Mouse (Mus musculus) mesoderm, embryonic 11.5 days (tissue): ENCODE data around the gene Rbfox2.

Experiments
- DNase-seq: peaks from one replicate; pipeline ENCODE4 v3.0.0-alpha.2; 2012; ENCODE audit warnings: low read depth, low spot score

Rbfox2 gene

DNA sequence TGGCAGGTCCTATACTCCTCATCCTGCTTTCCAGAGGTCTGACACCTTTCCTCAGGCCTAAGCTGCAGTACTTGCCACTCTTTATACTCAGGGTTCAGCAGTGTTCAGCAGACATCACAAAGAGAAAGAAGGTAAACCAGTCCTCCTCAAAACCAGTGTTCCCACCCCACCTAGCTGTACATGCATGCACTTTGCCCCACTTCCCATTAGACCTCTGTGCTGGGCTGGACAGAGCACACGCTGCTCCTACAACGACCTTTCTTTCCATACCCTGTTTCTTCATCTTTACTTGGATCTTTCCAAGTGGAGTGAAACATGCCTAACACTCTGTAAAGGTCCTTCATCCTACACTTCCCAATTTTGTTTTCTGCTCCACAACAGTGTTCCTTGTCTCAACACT is 110.8 kb downstream of the Rbfox2 start:
- DNase-seq: no peak

- no peak for DNase-seq
Measured at GRCm38 (mm10) chr15:77192154-77192935, 114.5 kb downstream of the Rbfox2 start.

- no peak for DNase-seq
Measured at GRCm38 (mm10) chr15:77186096-77186495, 120.7 kb downstream of the Rbfox2 start.

- peak; percentile 23 for DNase-seq
Measured at GRCm38 (mm10) chr15:77185614-77186013, 121.2 kb downstream of the Rbfox2 start.

GRCm38 (mm10) chr15:77182800-77183199 is 124.0 kb downstream of the Rbfox2 start:
- DNase-seq: no peak

DNA sequence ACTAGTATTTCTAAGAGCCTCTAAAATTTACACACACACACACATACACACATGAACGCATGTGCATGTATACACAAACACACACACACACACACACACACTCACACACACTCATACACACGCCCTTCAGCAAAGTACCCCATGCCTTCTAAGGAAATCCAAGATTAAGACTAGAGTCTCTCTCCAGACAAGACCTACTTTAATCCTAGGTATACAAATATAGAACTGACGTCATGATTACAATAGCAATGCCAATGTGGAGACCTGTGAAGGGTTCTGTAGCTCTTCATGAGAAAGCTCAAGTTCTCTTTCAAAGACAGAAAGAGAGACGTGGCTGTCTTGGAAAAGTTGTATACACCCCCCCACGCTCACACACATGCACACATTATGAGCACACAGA is 132.8 kb downstream of the Rbfox2 start:
- no peak for DNase-seq

- no peak for DNase-seq
Measured at GRCm38 (mm10) chr15:77172414-77172813, 134.4 kb downstream of the Rbfox2 start.

- DNase-seq: no peak
Measured at GRCm38 (mm10) chr15:77168781-77169180, 138.0 kb downstream of the Rbfox2 start.

GRCm38 (mm10) chr15:77166225-77166732 is 140.5 kb downstream of the Rbfox2 start:
- no peak for DNase-seq

- peak; percentile 49 for DNase-seq
Measured at GRCm38 (mm10) chr15:77163336-77163735, 143.5 kb downstream of the Rbfox2 start.

DNA sequence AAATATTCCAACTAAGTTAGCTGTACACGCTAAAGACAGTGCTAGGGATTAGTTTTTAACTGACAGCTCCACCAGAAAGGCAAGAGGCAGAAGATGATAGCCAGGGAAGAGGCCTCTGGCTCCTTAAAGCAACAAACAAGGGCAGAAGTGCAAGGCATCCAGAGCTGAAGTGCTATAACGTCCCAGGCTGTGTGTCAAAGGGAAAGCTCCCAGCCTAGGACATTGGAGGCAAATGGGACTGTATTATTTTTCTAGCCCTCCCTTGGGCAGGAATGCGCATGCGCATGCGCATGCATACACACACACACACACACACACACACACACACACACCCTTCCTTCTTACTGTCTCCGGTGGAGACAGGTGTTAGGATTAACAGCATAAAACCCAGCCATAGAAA is 143.9 kb downstream of the Rbfox2 start:
- DNase-seq: no peak

DNA sequence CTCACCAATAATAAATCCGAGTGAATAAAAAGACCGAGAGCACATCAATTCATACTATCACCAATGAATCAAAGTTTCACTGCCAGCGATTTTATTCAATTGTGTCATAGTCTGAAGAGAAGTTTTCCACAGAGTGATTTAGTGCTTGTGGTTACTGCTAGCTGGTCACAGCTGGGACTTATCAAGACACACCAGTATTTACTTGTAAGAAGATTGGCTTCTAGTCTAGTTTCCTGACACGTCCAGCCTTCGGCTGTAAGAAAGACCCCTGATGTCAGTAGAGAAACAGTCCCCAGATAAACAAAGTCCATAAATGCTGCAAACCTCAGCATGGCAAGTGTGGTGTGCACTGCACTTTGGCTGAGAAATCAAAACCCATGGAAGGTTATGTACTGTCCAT is 145.4 kb downstream of the Rbfox2 start:
- DNase-seq: no peak

DNA sequence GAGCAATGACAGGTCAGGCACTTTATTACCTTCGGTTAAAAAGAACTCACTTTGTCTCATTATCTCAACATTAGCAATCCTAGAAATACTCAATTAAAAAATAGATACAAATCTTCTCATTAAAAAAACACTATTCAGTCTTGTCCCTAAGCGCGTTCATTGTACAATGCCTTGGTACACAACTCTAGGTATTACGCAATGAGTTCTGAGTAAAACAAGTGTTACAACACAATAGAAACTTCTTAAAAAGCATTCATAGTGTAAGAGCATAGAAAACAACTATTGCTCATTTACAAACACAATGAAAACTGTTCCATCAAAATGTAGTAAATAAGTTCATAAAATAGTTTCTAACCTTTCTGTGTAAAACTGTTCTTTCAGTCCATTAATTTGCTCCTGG is 146.0 kb downstream of the Rbfox2 start:
- DNase-seq: no peak

GRCm38 (mm10) chr15:77156525-77156924 is 150.3 kb downstream of the Rbfox2 start:
- no peak for DNase-seq

DNA sequence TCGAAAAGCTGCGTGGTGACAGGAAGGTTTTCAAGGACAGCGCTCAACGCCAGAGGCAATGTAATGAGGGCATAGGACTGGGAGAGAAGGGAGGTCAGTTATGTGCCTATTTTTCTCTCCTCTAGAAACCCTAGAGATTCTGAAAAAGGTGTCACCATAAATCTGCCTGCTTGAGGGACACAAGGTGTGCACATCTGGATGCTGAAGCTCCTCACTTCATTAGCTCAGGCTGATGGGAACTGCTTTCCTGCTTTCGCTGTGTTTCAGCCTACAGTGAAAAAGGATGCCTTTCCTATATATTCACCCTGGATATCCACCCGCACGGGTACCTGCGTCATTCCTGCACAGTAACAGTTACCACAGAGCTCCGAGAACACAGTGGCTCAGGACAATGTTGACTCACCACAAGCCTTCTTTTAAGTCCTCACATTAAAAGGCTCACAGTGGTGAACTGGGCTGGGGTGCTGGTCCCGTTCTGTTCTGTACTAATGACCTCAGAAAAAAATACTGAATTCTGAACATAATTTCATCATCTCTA is 152.5 kb downstream of the Rbfox2 start:
- DNase-seq: no peak

- peak; percentile 95 for DNase-seq
Measured at GRCm38 (mm10) chr15:77153625-77154024, 153.2 kb downstream of the Rbfox2 start.

DNA sequence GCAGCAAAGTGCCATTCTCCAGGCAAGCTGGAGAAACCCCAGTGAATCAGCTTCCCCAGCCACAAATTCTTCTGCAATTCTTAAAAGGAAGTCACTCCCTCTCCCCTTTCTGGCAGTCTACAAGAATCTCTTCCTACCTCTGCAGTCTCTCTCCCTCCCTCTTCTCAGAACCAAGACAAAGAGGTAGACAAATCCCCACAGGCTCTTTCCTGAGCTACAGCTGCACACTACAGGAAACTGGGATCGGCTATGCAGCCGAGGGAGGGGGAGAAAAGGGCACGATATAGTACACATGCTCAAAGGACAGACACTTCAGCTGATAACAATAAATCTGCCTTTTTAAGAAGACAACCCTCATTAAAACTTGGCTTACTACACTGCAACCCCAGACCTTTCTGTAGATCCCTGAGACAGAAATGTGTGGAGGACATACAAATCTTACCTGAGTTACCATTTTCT is 153.7 kb downstream of the Rbfox2 start:
- DNase-seq: peak; percentile 69

- DNase-seq: no peak
Measured at GRCm38 (mm10) chr15:77152336-77153087, 154.3 kb downstream of the Rbfox2 start.

DNA sequence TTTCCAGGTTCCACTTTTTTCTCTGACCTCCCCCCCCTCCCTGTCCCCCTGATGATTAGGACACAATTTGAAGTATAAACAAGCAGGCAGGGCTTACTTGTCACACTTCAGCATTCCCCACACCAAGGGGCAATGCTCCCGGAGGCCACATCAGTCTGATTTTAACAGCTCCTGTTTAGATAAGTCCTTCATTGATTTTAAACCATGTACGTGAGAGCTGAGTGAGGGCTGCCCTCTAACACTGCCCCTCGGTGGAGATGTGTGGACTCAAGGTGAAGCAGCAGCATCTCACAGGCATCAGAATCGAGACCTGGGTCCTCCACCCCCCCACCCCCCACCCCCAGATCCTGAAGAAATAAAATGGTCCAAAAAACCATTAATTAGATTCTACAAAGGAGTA is 155.0 kb downstream of the Rbfox2 start:
- DNase-seq: no peak

GRCm38 (mm10) chr15:77151178-77151577 is 155.6 kb downstream of the Rbfox2 start:
- no peak for DNase-seq

DNA sequence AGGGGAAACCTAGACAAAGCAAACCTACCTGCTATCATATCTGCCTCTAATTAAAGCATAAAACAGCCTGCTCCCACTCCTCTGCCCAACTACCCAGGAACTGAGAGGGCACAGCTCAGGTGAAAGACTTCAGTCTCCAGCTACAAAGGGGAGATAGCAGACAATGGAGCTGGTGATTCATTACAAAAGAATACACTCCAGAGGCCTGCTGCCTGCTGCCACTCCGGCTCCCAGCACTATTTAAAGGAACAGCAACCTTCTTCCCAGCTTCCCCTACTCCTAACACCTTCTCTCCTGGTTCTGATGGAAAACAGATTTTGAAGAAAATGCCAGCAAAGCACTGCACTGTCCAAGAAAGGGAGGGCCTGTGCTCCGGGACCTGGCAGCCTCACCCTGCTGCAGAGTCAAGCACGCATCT is 156.4 kb downstream of the Rbfox2 start:
- peak; percentile 47 for DNase-seq

DNA sequence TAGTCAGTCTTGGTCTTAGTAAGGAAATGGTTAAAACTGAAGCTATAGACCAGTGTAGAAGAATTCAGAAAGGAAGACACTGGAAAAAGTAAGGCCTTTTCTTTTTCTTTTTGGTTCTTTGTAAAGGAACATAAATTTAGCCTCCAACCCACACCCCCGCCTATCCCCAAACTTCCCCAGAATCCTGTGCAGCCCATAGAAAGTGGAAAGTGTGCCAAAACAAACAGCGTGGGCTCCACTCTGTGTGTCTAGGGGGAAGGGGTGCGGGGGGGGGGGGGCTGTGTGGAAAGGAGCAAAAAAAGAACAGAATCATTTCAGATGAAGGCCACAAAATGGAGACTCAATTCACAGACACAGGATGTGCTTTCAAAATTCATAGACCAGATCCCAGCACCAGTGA is 156.8 kb downstream of the Rbfox2 start:
- no peak for DNase-seq
